Mouse (Mus musculus) kidney, adult 2 months (tissue): Measurements from ENCODE around the gene Ctnna3. TPM values are rescaled to one million over a fixed set of nuclear protein-coding genes. Genes with fewer than 3 reads are reported as not detected.

Experiments
- DNase-seq: peaks from one replicate; pipeline ENCODE4 v3.0.0; 2021
- H3K27ac ChIP-seq: fragments of 200-500 bp; 2 replicates; pipeline ENCODE4 v1.5.1; 2012; ENCODE audit warnings: low read depth, low read length, control low read depth, inconsistent platforms; ENCODE audit not compliant: insufficient read depth
- H3K27me3 ChIP-seq: fragments of 200-500 bp; replicated peaks from 2 replicates; pipeline ENCODE4 v1.6.1; 2012; ENCODE audit warnings: mild to moderate bottlenecking, moderate library complexity, low read length, inconsistent platforms; ENCODE audit not compliant: control insufficient read depth, insufficient read depth
- H3K36me3 ChIP-seq: fragments of 200-500 bp; 2 replicates; pipeline ENCODE4 v1.6.1; 2012; ENCODE audit warnings: mild to moderate bottlenecking, moderate library complexity, low read length, inconsistent platforms; ENCODE audit not compliant: control insufficient read depth, insufficient read depth
- H3K4me1 ChIP-seq: fragments of 200-500 bp; 2 replicates; pipeline ENCODE4 v1.6.1; 2011; ENCODE audit warnings: low read length; ENCODE audit not compliant: control insufficient read depth, insufficient read depth
- H3K4me3 ChIP-seq: fragments of 200-500 bp; 2 replicates; pipeline ENCODE4 v1.5.1; 2011; ENCODE audit warnings: mild to moderate bottlenecking, low read depth, low read length, control low read depth; ENCODE audit not compliant: insufficient read depth
- CTCF ChIP-seq: fragments of 200-500 bp; conservative IDR thresholded peaks from 2 replicates; pipeline ENCODE4 v1.5.1; 2011; ENCODE audit warnings: low read depth, mild to moderate bottlenecking, control low read depth, low read length, moderate library complexity, mixed read lengths; ENCODE audit not compliant: insufficient read depth, insufficient read length
- POLR2A ChIP-seq: fragments of 200-500 bp; IDR thresholded peaks from one replicate; pipeline ENCODE4 v1.6.1; 2011; ENCODE audit warnings: low read depth, low read length, control low read depth
- WGBS: fragments of 180-500 bp; shearing (Covaris S2); methylation state at CpG from one replicate; pipeline ENCODE4 v1.1.7; 2018; 5-methylcytosine and 5-hydroxymethylcytosine counted together
- polyA plus RNA-seq: library from polyadenylated mRNA; depleted of rRNA; stranded (reverse); fragments of >200 nt; gene quantifications from 2 replicates; pipeline ENCODE4 v1.2.3, GENCODE M21; 2012

Gene Ctnna3
- polyA plus RNA-seq, 1 experiment: 0.09 TPM

DNA sequence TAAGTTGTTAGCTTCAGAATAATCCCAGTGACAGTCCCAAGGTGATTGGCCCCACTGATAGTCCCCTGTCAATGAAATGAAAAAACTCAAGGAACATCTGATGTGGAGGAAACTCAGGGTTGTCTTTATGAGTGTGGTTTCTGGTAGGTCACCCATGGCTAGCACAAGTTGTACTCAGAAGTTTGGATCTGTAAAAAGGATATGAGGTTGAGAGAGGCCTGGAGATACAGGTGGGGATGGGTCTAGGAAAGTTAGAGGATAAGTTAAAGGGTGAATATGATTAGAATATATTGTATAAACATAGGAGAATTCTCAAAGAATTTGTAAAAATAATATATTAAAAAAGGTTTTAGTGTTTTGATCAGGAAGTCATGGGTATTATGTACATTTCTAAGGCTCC, 497.4 kb downstream of the Ctnna3 start, which contains the start of gene Gm10118:
Gm10118 (minus strand) TSS at position 101 of the 400 bp plus-strand sequence.
- H3K36me3 ChIP-seq: no peaks in the 10 kb centered on the region
- no peak for DNase-seq
- H3K27me3 ChIP-seq: no peaks in the 10 kb centered on the region
- H3K4me3 ChIP-seq: no peak within 1 kb of the TSS
- H3K27ac ChIP-seq: no peak within 1 kb of the TSS
- H3K4me1 ChIP-seq: no peaks in the 10 kb centered on the region
- no peak for TF ChIP-seq POLR2A
- TF ChIP-seq CTCF: no peak

DNA sequence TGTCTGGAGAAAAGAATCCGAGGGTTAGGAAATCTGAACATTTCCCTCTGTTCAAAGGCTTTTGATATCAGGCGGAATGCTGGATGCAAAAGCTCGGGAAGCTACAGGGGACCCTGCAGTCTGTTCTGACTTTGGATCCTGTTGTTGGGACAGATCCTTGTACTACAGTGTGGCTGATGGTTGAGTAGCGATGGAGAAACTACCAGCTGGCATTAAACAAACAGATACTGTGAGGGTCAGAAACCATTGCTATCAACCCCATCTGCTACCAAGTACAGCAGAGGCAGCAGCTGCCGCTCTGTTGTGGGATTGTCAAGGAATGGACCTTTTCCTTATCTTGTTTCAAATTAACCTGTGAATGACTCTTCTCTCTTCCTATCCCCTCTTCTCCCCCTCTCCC, 504.0 kb downstream of the Ctnna3 start:
- no peak overlapping the region for H3K27ac ChIP-seq
- WGBS: 69% methylated on average over 5 of the region's 5 CpGs

DNA sequence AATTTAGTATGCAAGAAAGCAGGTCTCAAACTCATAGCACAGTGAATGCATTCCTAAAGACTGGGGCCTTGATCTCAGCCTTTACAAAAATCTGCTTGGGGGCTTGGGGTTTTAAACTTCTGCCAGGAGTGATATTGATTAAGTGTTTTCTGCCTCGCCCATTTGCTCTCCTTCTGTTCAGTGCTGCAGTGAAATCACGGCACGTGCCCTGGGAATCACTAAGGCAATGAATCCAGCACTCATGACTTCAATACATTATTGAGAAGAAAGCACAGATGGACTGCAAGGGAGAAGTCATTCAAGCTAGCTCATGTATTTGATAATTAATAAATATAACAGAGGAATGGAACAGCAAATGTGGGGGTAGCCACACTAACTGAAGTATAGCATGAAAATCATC, 515.6 kb downstream of the Ctnna3 start:
- WGBS: 83% methylated on average over 3 of the region's 3 CpGs
- H3K27me3 ChIP-seq: no peaks in the 10 kb centered on the region
- no peak overlapping the region for H3K27ac ChIP-seq
- no peaks in the 10 kb centered on the region for H3K36me3 ChIP-seq
- H3K4me3 ChIP-seq: no peak overlapping the region
- no peaks in the 10 kb centered on the region for H3K4me1 ChIP-seq
- TF ChIP-seq CTCF (no peak), POLR2A (no peak)
- no peak for DNase-seq

More for the DNA sequence above, 504.0 kb downstream of the Ctnna3 start:
- Histone ChIP-seq H3K4me1 (no peaks in the 10 kb centered on the region), H3K4me3 (no peak overlapping the region), H3K27me3 (no peaks in the 10 kb centered on the region), H3K36me3 (no peaks in the 10 kb centered on the region)
- DNase-seq: no peak
- TF ChIP-seq POLR2A: no peak
- TF ChIP-seq CTCF: no peak

DNA sequence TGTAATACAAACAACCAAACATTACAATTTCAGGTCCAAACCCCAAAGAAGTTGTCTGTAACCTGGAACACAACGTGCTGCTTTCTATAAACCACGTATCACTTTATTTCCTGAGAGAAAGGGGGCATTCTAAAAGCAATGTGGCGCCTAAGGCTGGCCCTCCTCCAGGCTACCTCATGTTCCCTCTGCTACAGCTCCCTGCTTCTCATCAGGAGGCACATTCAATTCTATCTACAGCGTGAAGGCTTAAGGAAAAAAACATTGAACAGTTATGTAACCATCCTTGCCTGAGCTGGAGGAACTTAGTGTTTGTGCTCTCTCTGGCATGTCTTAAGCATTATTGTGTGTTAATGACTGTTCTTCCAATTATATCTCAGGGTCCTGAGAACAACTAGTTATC, 517.4 kb downstream of the Ctnna3 start:
- no peak overlapping the region for H3K27ac ChIP-seq
- no peaks in the 10 kb centered on the region for H3K36me3 ChIP-seq
- no peak overlapping the region for H3K4me3 ChIP-seq
- H3K27me3 ChIP-seq: no peaks in the 10 kb centered on the region
- no peak for TF ChIP-seq POLR2A
- no peak for TF ChIP-seq CTCF
- DNase-seq: no peak
- WGBS: 85% methylated on average over 4 of the region's 4 CpGs
- no peaks in the 10 kb centered on the region for H3K4me1 ChIP-seq

DNA sequence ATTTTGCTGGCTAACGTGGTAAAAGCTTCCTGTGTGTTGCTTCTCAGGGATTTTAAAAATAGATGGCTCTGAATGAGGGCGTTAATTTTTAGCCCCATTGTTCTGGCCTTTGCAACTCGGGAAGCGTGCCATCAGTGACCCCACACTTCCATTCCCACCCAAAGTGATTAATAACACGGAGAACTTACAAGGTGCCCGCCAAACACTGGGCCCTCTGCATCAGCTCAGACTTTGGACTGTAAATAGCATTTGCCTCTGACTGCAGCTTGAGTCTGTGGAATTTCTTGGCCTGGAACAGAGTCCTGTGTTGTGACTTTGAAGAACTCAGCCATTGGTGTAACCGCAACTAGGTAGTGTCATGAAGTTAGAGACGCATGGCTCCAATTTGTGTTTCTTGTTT, 521.0 kb downstream of the Ctnna3 start:
- no peaks in the 10 kb centered on the region for H3K4me1 ChIP-seq
- no peaks in the 10 kb centered on the region for H3K36me3 ChIP-seq
- no peaks in the 10 kb centered on the region for H3K27me3 ChIP-seq
- 25% methylated on average over 8 of the region's 8 CpGs for WGBS
- peak; percentile 47 for DNase-seq
- TF ChIP-seq POLR2A: no peak
- no peak for TF ChIP-seq CTCF
- H3K4me3 ChIP-seq: no peak overlapping the region
- no peak overlapping the region for H3K27ac ChIP-seq

DNA sequence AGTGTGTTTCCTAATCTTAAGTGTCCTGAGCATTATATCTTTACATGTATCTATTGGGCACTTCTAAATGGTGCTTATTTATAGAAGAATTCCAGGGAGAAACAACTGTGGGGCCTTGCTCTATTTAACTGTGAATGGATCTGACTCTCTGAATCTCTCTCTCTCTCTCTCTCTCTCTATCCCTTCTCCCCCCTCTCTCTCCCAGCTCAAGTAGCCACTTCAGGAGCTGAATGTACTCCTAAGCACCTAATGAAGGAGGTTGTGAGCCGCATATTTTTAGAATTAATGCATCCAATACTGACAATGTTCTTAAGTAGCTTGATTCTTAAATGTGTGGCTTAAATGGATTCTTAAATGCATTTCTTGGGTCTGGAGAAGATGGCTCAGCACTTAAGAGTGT, 521.6 kb downstream of the Ctnna3 start:
- no peaks in the 10 kb centered on the region for H3K36me3 ChIP-seq
- no peak overlapping the region for H3K27ac ChIP-seq
- WGBS: 81% methylated on average over 1 of the region's 1 CpGs
- H3K27me3 ChIP-seq: no peaks in the 10 kb centered on the region
- H3K4me1 ChIP-seq: no peaks in the 10 kb centered on the region
- no peak overlapping the region for H3K4me3 ChIP-seq
- no peak for DNase-seq
- TF ChIP-seq POLR2A (no peak), CTCF (no peak)

DNA sequence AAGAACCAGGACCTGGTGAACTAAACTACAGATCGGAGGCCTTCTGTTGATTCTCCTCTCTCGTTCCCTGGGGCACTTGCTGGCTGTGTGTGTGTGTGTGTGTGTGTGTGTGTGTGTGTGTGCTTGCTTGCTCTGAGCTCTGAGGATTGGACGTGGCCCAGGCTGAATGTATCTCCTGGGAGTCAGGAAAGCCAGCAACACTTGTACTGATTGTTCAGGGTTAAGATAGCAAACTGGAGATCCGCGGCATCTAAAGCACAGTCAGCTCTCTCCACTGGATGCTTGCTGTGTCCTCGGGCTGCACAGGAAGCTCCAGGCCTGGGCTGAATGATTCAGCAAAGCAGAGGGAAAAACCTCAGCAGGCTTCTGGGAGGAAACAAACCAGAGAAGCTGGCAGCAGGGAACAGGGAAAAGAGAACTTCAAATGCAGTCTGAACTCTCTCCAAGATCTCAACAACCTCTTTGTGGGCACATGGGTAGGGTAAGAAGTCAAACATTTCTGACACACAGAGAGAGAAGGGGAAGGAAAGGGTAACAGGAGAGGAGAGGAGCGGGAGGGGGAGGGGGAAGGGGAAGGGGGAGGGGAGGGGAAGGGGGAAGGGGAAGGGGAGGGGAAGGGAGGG, 524.5 kb downstream of the Ctnna3 start:
- TF ChIP-seq POLR2A (no peak), CTCF (no peak)
- DNase-seq: peak; percentile 1
- WGBS: 23% methylated on average over 6 of the region's 7 CpGs
- Histone ChIP-seq H3K4me1 (no peaks in the 10 kb centered on the region), H3K27me3 (no peaks in the 10 kb centered on the region), H3K4me3 (no peak overlapping the region), H3K36me3 (no peaks in the 10 kb centered on the region), H3K27ac (no peak overlapping the region)
